Mouse (Mus musculus): ENCODE results near the gene Pgm1. TPM values are rescaled to one million over a fixed set of nuclear protein-coding genes. Genes with fewer than 3 reads are reported as not detected.

Gene Pgm1
- polyA plus RNA-seq, 1 experiment = 29.7 TPM

GRCm38 (mm10) chr4:99988771-99989170, 59.6 kb downstream of the Pgm1 start:
- no peaks in the 10 kb centered on the region for H3K4me1 ChIP-seq (replicated peaks; ENCODE audit: control insufficient read depth, insufficient read depth, low read length)
- WGBS = 94% methylated on average over 7 of the region's 7 CpGs
- TF ChIP-seq POLR2A (IDR thresholded peaks at IDR 0.05; ENCODE audit: control insufficient read depth, extremely low read depth, insufficient read depth, low read length, poor library complexity) (no peak), CTCF (IDR thresholded peaks at IDR 0.05; ENCODE audit: borderline replicate concordance, control insufficient read depth, extremely low read depth, insufficient read depth, low read length, poor library complexity) (no peak)
- H3K4me3 ChIP-seq (ENCODE audit: control insufficient read depth, insufficient read depth, low read length) = no peak overlapping the region
- H3K27me3 ChIP-seq (ENCODE audit: control insufficient read depth, insufficient read depth, low read length) = no peaks in the 10 kb centered on the region
- H3K36me3 ChIP-seq (ENCODE audit: control insufficient read depth, insufficient read depth, low read length) = peaks cover 5% of the 10 kb centered on the region; the same call in 1 of the 2 replicates
- DNase-seq = no peak
- H3K27ac ChIP-seq (ENCODE audit: control insufficient read depth, insufficient read depth, low read length) = no peak overlapping the region

GRCm38 (mm10) chr4:100000971-100001370, 71.8 kb downstream of the Pgm1 start:
- H3K36me3 ChIP-seq (ENCODE audit: control insufficient read depth, insufficient read depth, low read length) = no peaks in the 10 kb centered on the region
- no peak for DNase-seq
- no peaks in the 10 kb centered on the region for H3K4me1 ChIP-seq (replicated peaks; ENCODE audit: control insufficient read depth, insufficient read depth, low read length)
- no peak for TF ChIP-seq CTCF (IDR thresholded peaks at IDR 0.05; ENCODE audit: borderline replicate concordance, control insufficient read depth, extremely low read depth, insufficient read depth, low read length, poor library complexity)
- TF ChIP-seq POLR2A (IDR thresholded peaks at IDR 0.05; ENCODE audit: control insufficient read depth, extremely low read depth, insufficient read depth, low read length, poor library complexity) = no peak
- H3K27me3 ChIP-seq (ENCODE audit: control insufficient read depth, insufficient read depth, low read length) = no peaks in the 10 kb centered on the region
- H3K4me3 ChIP-seq (ENCODE audit: control insufficient read depth, insufficient read depth, low read length) = no peak overlapping the region
- WGBS = 83% methylated on average over 5 of the region's 5 CpGs
- H3K27ac ChIP-seq (ENCODE audit: control insufficient read depth, insufficient read depth, low read length) = no peak overlapping the region

- no peak for DNase-seq
- H3K4me1 ChIP-seq (replicated peaks; ENCODE audit: control insufficient read depth, insufficient read depth, low read length) = no peaks in the 10 kb centered on the region
- no peak overlapping the region for H3K4me3 ChIP-seq (ENCODE audit: control insufficient read depth, insufficient read depth, low read length)
- no peak overlapping the region for H3K27ac ChIP-seq (ENCODE audit: control insufficient read depth, insufficient read depth, low read length)
- no peaks in the 10 kb centered on the region for H3K27me3 ChIP-seq (ENCODE audit: control insufficient read depth, insufficient read depth, low read length)
- WGBS = 89% methylated on average over 7 of the region's 7 CpGs
- no peaks in the 10 kb centered on the region for H3K36me3 ChIP-seq (ENCODE audit: control insufficient read depth, insufficient read depth, low read length)
- no peak for TF ChIP-seq POLR2A (IDR thresholded peaks at IDR 0.05; ENCODE audit: control insufficient read depth, extremely low read depth, insufficient read depth, low read length, poor library complexity)
- no peak for TF ChIP-seq CTCF (IDR thresholded peaks at IDR 0.05; ENCODE audit: borderline replicate concordance, control insufficient read depth, extremely low read depth, insufficient read depth, low read length, poor library complexity)
Observed at GRCm38 (mm10) chr4:100001806-100002205, 72.6 kb downstream of the Pgm1 start.

- 90% methylated on average over 7 of the region's 7 CpGs for WGBS
- Histone ChIP-seq H3K27ac (ENCODE audit: control insufficient read depth, insufficient read depth, low read length) (no peak overlapping the region), H3K36me3 (ENCODE audit: control insufficient read depth, insufficient read depth, low read length) (no peaks in the 10 kb centered on the region), H3K27me3 (ENCODE audit: control insufficient read depth, insufficient read depth, low read length) (no peaks in the 10 kb centered on the region), H3K4me3 (ENCODE audit: control insufficient read depth, insufficient read depth, low read length) (no peak overlapping the region), H3K4me1 (replicated peaks; ENCODE audit: control insufficient read depth, insufficient read depth, low read length) (no peaks in the 10 kb centered on the region)
- no peak for TF ChIP-seq CTCF (IDR thresholded peaks at IDR 0.05; ENCODE audit: borderline replicate concordance, control insufficient read depth, extremely low read depth, insufficient read depth, low read length, poor library complexity)
- TF ChIP-seq POLR2A (IDR thresholded peaks at IDR 0.05; ENCODE audit: control insufficient read depth, extremely low read depth, insufficient read depth, low read length, poor library complexity) = no peak
- no peak for DNase-seq
Observed at GRCm38 (mm10) chr4:100007721-100008120, 78.5 kb downstream of the Pgm1 start.

- no peaks in the 10 kb centered on the region for H3K36me3 ChIP-seq (ENCODE audit: control insufficient read depth, insufficient read depth, low read length)
- DNase-seq = no peak
- TF ChIP-seq POLR2A (IDR thresholded peaks at IDR 0.05; ENCODE audit: control insufficient read depth, extremely low read depth, insufficient read depth, low read length, poor library complexity) = no peak
- H3K27ac ChIP-seq (ENCODE audit: control insufficient read depth, insufficient read depth, low read length) = no peak overlapping the region
- WGBS = 75% methylated on average over 5 of the region's 5 CpGs
- H3K4me3 ChIP-seq (ENCODE audit: control insufficient read depth, insufficient read depth, low read length) = no peak overlapping the region
- no peaks in the 10 kb centered on the region for H3K27me3 ChIP-seq (ENCODE audit: control insufficient read depth, insufficient read depth, low read length)
- no peaks in the 10 kb centered on the region for H3K4me1 ChIP-seq (replicated peaks; ENCODE audit: control insufficient read depth, insufficient read depth, low read length)
Observed at GRCm38 (mm10) chr4:100008371-100009090, 79.3 kb downstream of the Pgm1 start.

GRCm38 (mm10) chr4:100009211-100009678, 80.0 kb downstream of the Pgm1 start:
- no peak for DNase-seq
- no peak for TF ChIP-seq POLR2A (IDR thresholded peaks at IDR 0.05; ENCODE audit: control insufficient read depth, extremely low read depth, insufficient read depth, low read length, poor library complexity)
- TF ChIP-seq CTCF (IDR thresholded peaks at IDR 0.05; ENCODE audit: borderline replicate concordance, control insufficient read depth, extremely low read depth, insufficient read depth, low read length, poor library complexity) = no peak
- no peak overlapping the region for H3K4me3 ChIP-seq (ENCODE audit: control insufficient read depth, insufficient read depth, low read length)
- H3K27me3 ChIP-seq (ENCODE audit: control insufficient read depth, insufficient read depth, low read length) = no peaks in the 10 kb centered on the region
- no peaks in the 10 kb centered on the region for H3K4me1 ChIP-seq (replicated peaks; ENCODE audit: control insufficient read depth, insufficient read depth, low read length)
- no peaks in the 10 kb centered on the region for H3K36me3 ChIP-seq (ENCODE audit: control insufficient read depth, insufficient read depth, low read length)
- no peak overlapping the region for H3K27ac ChIP-seq (ENCODE audit: control insufficient read depth, insufficient read depth, low read length)
- 89% methylated on average over 8 of the region's 8 CpGs for WGBS

- Histone ChIP-seq H3K4me1 (replicated peaks; ENCODE audit: control insufficient read depth, insufficient read depth, low read length) (no peaks in the 10 kb centered on the region), H3K27me3 (ENCODE audit: control insufficient read depth, insufficient read depth, low read length) (no peaks in the 10 kb centered on the region), H3K36me3 (ENCODE audit: control insufficient read depth, insufficient read depth, low read length) (no peaks in the 10 kb centered on the region), H3K4me3 (ENCODE audit: control insufficient read depth, insufficient read depth, low read length) (no peak overlapping the region), H3K27ac (ENCODE audit: control insufficient read depth, insufficient read depth, low read length) (no peak overlapping the region)
- 100% methylated on average over 3 of the region's 3 CpGs for WGBS
- TF ChIP-seq POLR2A (IDR thresholded peaks at IDR 0.05; ENCODE audit: control insufficient read depth, extremely low read depth, insufficient read depth, low read length, poor library complexity) = no peak
- no peak for TF ChIP-seq CTCF (IDR thresholded peaks at IDR 0.05; ENCODE audit: borderline replicate concordance, control insufficient read depth, extremely low read depth, insufficient read depth, low read length, poor library complexity)
- no peak for DNase-seq
Observed at GRCm38 (mm10) chr4:100010916-100011315, 81.7 kb downstream of the Pgm1 start.
